In the genomic region with DNA sequence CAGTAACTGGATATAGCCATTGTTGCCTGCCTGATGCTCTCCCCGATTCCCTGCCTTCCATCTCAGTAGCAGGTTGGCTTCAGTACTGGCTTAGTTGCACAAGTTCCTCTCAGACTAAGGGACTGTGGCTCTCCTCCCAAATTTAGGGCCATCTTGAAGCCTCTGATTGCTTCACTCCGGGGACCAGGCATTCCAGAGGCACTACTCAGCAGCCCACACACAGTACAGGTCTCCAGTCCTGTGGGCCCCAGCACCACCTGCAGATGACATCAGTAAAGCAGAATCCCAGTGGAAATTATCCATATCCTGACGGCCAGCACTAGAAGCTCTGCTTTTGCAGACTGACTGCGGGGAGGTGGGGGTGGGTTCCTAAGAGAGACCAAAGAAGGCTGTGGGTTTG, we compare ENCODE assay signal across 19 mouse cellular contexts. TPM values are rescaled to one million over a fixed set of nuclear protein-coding genes. Genes with fewer than 3 reads are reported as not detected.
DNase-seq lines count a peak whose midpoint lies in the region; ATAC-seq and TF ChIP-seq lines count a peak whose summit lies in the region.
"Had no signal": no experiment of that assay in that cellular context is flagged by ENCODE, and none has a peak within 500 bp of the region (broad histone marks: within the 10 kb centered on the region; RNA-seq: fewer than 3 reads in every experiment).

No protein-coding gene starts in this region.

- TF ChIP-seq EP300 in heart, adult 2 months (IDR thresholded peaks at IDR 0.05; ENCODE audit: insufficient read depth, low read depth, low read length): 0 out of 2 replicates have a peak, but pooled peaks have one; percentile 21

- 49% methylated on average over 4 of the region's 4 CpGs for WGBS in heart, adult 2 months
- WGBS in heart, embryonic 12.5 days: 75% methylated on average over 4 of the region's 4 CpGs
- 89% methylated on average over 4 of the region's 4 CpGs for WGBS in hindbrain, embryonic 16.5 days

- no peak overlapping the region for H3K9ac ChIP-seq in heart, adult 2 months (ENCODE audit: low read depth, low read length)
- no peak overlapping the region for H3K9ac ChIP-seq in heart, embryonic 12.5 days
- H3K9ac ChIP-seq in hindbrain, embryonic 16.5 days (ENCODE audit: low read depth, low read length): no peak overlapping the region
- H3K9ac ChIP-seq: forebrain, postnatal 0 days; intestine, embryonic 15.5 days; midbrain, embryonic 13.5 days had no signal

- no peak for TF ChIP-seq POLR2A in heart, adult 2 months (IDR thresholded peaks at IDR 0.05; ENCODE audit: insufficient read depth, low read depth, low read length)

- H3K9me3 ChIP-seq in heart, embryonic 12.5 days (replicated peaks): no peaks in the 10 kb centered on the region
- no peaks in the 10 kb centered on the region for H3K9me3 ChIP-seq in hindbrain, embryonic 16.5 days (ENCODE audit: control insufficient read depth, low read length)
- H3K9me3 ChIP-seq: intestine, embryonic 15.5 days; midbrain, embryonic 13.5 days had no signal

- H3K4me1 ChIP-seq in heart, adult 2 months (ENCODE audit: control insufficient read depth, insufficient read depth, low read length): peaks cover 5% of the 10 kb centered on the region
- no peaks in the 10 kb centered on the region for H3K4me1 ChIP-seq in heart, embryonic 12.5 days (replicated peaks)
- peaks cover 3% of the 10 kb centered on the region; the same call in 1 of the 2 replicates for H3K4me1 ChIP-seq in hindbrain, embryonic 16.5 days (ENCODE audit: control insufficient read depth, insufficient read depth, low read depth, low read length)
- H3K4me1 ChIP-seq: intestine, embryonic 15.5 days; midbrain, embryonic 13.5 days had no signal

- intact Hi-C loops in heart, adult 2 months (cut with DNase I): no loop called here

- H3K27me3 ChIP-seq in heart, adult 2 months (ENCODE audit: control insufficient read depth, insufficient read depth, low read length): no peaks in the 10 kb centered on the region
- no peaks in the 10 kb centered on the region for H3K27me3 ChIP-seq in heart, embryonic 12.5 days (replicated peaks)
- no peaks in the 10 kb centered on the region for H3K27me3 ChIP-seq in hindbrain, embryonic 16.5 days (replicated peaks; ENCODE audit: control insufficient read depth, insufficient read depth, low read length)
- H3K27me3 ChIP-seq: intestine, embryonic 15.5 days; midbrain, embryonic 13.5 days had no signal

- ATAC-seq in heart, embryonic 12.5 days (ENCODE audit: insufficient number of reproducible peaks, low FRiP score): no peak
- ATAC-seq in granulocyte monocyte progenitor cell, adult 5-6 weeks (replicated peaks; ENCODE audit: poor library complexity, severe bottlenecking): peak; percentile 50
- no peak for ATAC-seq in hindbrain, embryonic 16.5 days
- ATAC-seq: CD4-positive, CD25-positive, alpha-beta regulatory T cell, adult 4 months; forebrain, postnatal 0 days; intestine, embryonic 15.5 days; midbrain, embryonic 13.5 days had no signal

- H3K36me3 ChIP-seq in heart, adult 2 months (ENCODE audit: control insufficient read depth, insufficient read depth, low read length): no peaks in the 10 kb centered on the region
- peaks cover 72% of the 10 kb centered on the region for H3K36me3 ChIP-seq in heart, embryonic 12.5 days
- H3K36me3 ChIP-seq in hindbrain, embryonic 16.5 days (ENCODE audit: control insufficient read depth, insufficient read depth, low read length): peaks cover 20% of the 10 kb centered on the region

- peak; percentile 46 to 52 for DNase-seq in heart, adult 2 months
- peak; percentile 23 for DNase-seq in urinary bladder, postnatal 14 days (ENCODE audit: low spot score)
- no peak for DNase-seq in urinary bladder, postnatal 25 days (ENCODE audit: low spot score)
- DNase-seq in cerebellum, postnatal 25 days: no peak
- no peak for DNase-seq in spleen, postnatal 36 days (ENCODE audit: low spot score in 2 of 2)
- DNase-seq: adrenal gland, postnatal 10 days; cerebellum, adult 8-10 months; forebrain, postnatal 0 days; right cerebral cortex, postnatal 14 days had no signal

- no peak overlapping the region for H3K4me3 ChIP-seq in heart, adult 2 months
- no peak overlapping the region for H3K4me3 ChIP-seq in heart, embryonic 12.5 days
- no peak overlapping the region for H3K4me3 ChIP-seq in hindbrain, embryonic 16.5 days (ENCODE audit: low read length)
- H3K4me3 ChIP-seq: erythroblast, embryonic 14.5 days; intestine, embryonic 15.5 days; midbrain, embryonic 13.5 days had no signal

- no peaks in the 10 kb centered on the region for H3K79me2 ChIP-seq in heart, adult 2 months (replicated peaks; ENCODE audit: control insufficient read depth, insufficient read depth, low read length)

- TF ChIP-seq CTCF in heart, adult 2 months (IDR thresholded peaks at IDR 0.05): no peak

- H3K4me2 ChIP-seq in heart, embryonic 12.5 days: no peak overlapping the region
- H3K4me2 ChIP-seq in hindbrain, embryonic 16.5 days (ENCODE audit: low read length): no peak overlapping the region
- H3K4me2 ChIP-seq: intestine, embryonic 15.5 days; midbrain, embryonic 13.5 days had no signal

- no peak overlapping the region for H3K27ac ChIP-seq in heart, adult 2 months
- H3K27ac ChIP-seq in heart, embryonic 12.5 days (ENCODE audit: poor library complexity, severe bottlenecking): no peak overlapping the region
- no peak overlapping the region for H3K27ac ChIP-seq in hindbrain, embryonic 16.5 days (ENCODE audit: low read depth, low read length)
- H3K27ac ChIP-seq: intestine, embryonic 15.5 days; kidney, postnatal 0 days; midbrain, embryonic 13.5 days had no signal

RNA-seq across cellular contexts. Expression of gene Angptl7, which starts 10.4 kb away (rescaled TPM):
- 1 to 10 TPM; 2.5 TPM for total RNA-seq in heart, adult 2 months (2021)
- 3.7 and 4.4 TPM in 2 replicates for polyA plus RNA-seq in heart, adult 2 months (2012; rRNA removed)
- polyA plus RNA-seq in heart, embryonic 12.5 days (2016; fragmentation: Nextera tagmentation; extraction: Ambion mirVana): 5.0 and 5.8 TPM in 2 replicates
- total RNA-seq in granulocyte monocyte progenitor cell, adult 5-6 weeks (2014; fragmentation: Nextera tagmentation): not detected in 2 replicates
- 0.39 TPM in 1 of 2 replicates, not detected in the other for total RNA-seq in granulocyte monocyte progenitor cell, adult 5-6 weeks (2017)
- polyA plus RNA-seq in hindbrain, embryonic 16.5 days (2015; fragmentation: Nextera tagmentation; extraction: Ambion mirVana): 0.23 and 0.24 TPM in 2 replicates
- total RNA-seq: hematopoietic stem cell, adult 5-6 weeks; MEL had no signal
- polyA plus RNA-seq: erythroblast, embryonic 14.5 days had no signal

RNA-seq across cellular contexts. Expression of gene Exosc10, which starts 47.5 kb away (rescaled TPM):
- 10 to 100 TPM; 38.7 to 39.6 TPM for total RNA-seq in heart, adult 2 months (2021)
- polyA plus RNA-seq in heart, adult 2 months (2012; rRNA removed): 21.9 and 27.2 TPM in 2 replicates
- polyA plus RNA-seq in heart, embryonic 12.5 days (2016; fragmentation: Nextera tagmentation; extraction: Ambion mirVana): 71.3 TPM in 2 replicates
- total RNA-seq in granulocyte monocyte progenitor cell, adult 5-6 weeks (2014; fragmentation: Nextera tagmentation): 63.9 and 80.2 TPM in 2 replicates
- total RNA-seq in granulocyte monocyte progenitor cell, adult 5-6 weeks (2017): 57.7 and 62.5 TPM in 2 replicates
- polyA plus RNA-seq in hindbrain, embryonic 16.5 days (2015; fragmentation: Nextera tagmentation; extraction: Ambion mirVana): 84.8 and 92.4 TPM in 2 replicates

Comparison
In these comparisons a context has a peak if more than half of its experiments do, and no peak if none do; other contexts are left out.
1. DNase-seq: peak in heart, adult 2 months (2 of 2) and urinary bladder, postnatal 14 days (single experiment); none in urinary bladder, postnatal 25 days (single experiment), cerebellum, postnatal 25 days (0 of 2) and spleen, postnatal 36 days (0 of 2).